Mouse (Mus musculus) thymus, adult 2 months (tissue): Measurements from ENCODE around the gene Pbld2.

ENCODE experiments used
- CTCF ChIP-seq: fragments of 200-500 bp; IDR thresholded peaks from 2 replicates; pipeline ENCODE4 v1.5.1; 2012; ENCODE audit warnings: mild to moderate bottlenecking, control low read depth, low read length, moderate library complexity, borderline replicate concordance; ENCODE audit not compliant: control insufficient read depth, poor library complexity, insufficient read depth; ENCODE audit errors: extremely low read depth
- POLR2A ChIP-seq: fragments of 200-500 bp; IDR thresholded peaks from 2 replicates; pipeline ENCODE4 v1.6.1; 2012; ENCODE audit warnings: mild to moderate bottlenecking, low read length, control low read depth, moderate library complexity; ENCODE audit not compliant: control insufficient read depth, poor library complexity, insufficient read depth; ENCODE audit errors: extremely low read depth

GRCm38 (mm10) chr10:63047751-63048150, 23.6 kb downstream of the Pbld2 start:
- TF ChIP-seq CTCF, result no peak
- no peak for TF ChIP-seq POLR2A
